Mouse (Mus musculus): Measurements from ENCODE around the gene Ccr1. TPM values are rescaled to one million over a fixed set of nuclear protein-coding genes. Genes with fewer than 3 reads are reported as not detected.

Gene Ccr1
- polyA plus RNA-seq (2012; rRNA removed): 0.06 and 0.16 TPM in 2 replicates

GRCm38 (mm10) chr9:123968290-123968912 lies at the start of gene Ccr1:
TSS of gene Ccr1 (minus strand) at chr9:123968692.
- no peak for TF ChIP-seq POLR2A (IDR thresholded peaks at IDR 0.05; ENCODE audit: control insufficient read depth, low read depth, low read length)
- no peak for TF ChIP-seq CTCF (IDR thresholded peaks at IDR 0.05; ENCODE audit: control insufficient read depth, insufficient read depth, insufficient replicate concordance, low read depth, low read length)
- Histone ChIP-seq H3K27me3 (ENCODE audit: control insufficient read depth, insufficient read depth, low read length) (no peaks in the 10 kb centered on the region), H3K27ac (ENCODE audit: control insufficient read depth, insufficient read depth, low read depth, low read length) (no peak within 1 kb of the TSS), H3K4me1 (ENCODE audit: control insufficient read depth, insufficient read depth, low read length) (no peaks in the 10 kb centered on the region), H3K36me3 (ENCODE audit: control insufficient read depth, insufficient read depth, low read length) (no peaks in the 10 kb centered on the region), H3K4me3 (ENCODE audit: control insufficient read depth, low read depth, low read length) (no peak within 1 kb of the TSS)

DNA sequence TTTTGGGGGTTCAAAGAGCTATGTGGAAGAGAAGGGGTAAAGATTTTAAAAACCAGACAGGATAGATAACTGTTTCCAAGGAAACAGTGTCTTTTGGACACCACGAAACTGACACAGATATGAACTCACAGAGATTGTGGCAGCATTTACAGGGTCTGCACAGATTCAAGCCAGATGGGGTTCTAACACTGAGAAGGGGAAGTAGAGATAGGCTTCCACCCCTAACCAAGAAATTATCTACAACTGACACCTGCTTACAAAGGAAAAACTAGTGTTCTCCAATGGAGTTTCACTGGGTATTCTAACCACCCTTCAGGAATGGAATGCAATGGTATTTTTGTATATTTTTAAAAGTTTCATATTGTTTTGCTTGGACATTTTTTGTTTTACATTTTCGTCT lies 47.6 kb upstream of the Ccr1 start:
- H3K4me3 ChIP-seq (ENCODE audit: control insufficient read depth, low read depth, low read length): no peak overlapping the region
- H3K36me3 ChIP-seq (ENCODE audit: control insufficient read depth, insufficient read depth, low read length): no peaks in the 10 kb centered on the region
- no peak overlapping the region for H3K27ac ChIP-seq (ENCODE audit: control insufficient read depth, insufficient read depth, low read depth, low read length)
- TF ChIP-seq POLR2A (IDR thresholded peaks at IDR 0.05; ENCODE audit: control insufficient read depth, low read depth, low read length): no peak
- TF ChIP-seq CTCF (IDR thresholded peaks at IDR 0.05; ENCODE audit: control insufficient read depth, insufficient read depth, insufficient replicate concordance, low read depth, low read length): no peak
- H3K27me3 ChIP-seq (ENCODE audit: control insufficient read depth, insufficient read depth, low read length): no peaks in the 10 kb centered on the region
- H3K4me1 ChIP-seq (ENCODE audit: control insufficient read depth, insufficient read depth, low read length): no peaks in the 10 kb centered on the region

DNA sequence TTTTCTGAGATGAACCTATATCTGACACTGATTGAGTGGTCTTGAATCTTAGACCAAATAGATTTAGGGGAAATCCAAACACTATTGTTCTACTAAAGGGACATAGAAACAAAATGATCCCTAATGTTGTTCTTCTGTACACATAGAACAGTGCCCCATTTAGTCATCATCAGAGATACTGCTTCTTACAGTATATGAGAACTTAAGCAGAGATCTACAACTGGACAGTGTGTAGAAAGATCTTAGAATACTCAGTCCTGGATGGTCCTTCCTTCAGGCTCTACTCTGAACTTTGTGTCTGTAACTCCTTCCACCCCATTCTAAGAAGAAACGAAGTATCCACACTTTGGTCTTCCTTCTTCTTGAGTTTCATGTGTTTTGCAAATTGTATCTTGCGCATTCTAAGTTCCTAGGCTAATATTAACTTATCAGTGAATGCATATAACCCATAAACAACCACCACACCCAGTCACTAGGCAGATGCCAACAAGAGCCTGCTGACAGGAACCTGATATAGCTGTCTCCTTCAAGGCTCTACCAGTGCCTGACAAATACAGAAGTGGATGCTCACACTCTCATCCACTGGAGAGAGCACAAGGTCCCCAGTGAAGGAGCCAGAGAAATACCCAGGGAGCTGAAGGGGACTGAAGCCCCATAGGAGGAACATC lies 46.6 kb upstream of the Ccr1 start:
- Histone ChIP-seq H3K4me1 (ENCODE audit: control insufficient read depth, insufficient read depth, low read length) (no peaks in the 10 kb centered on the region), H3K27me3 (ENCODE audit: control insufficient read depth, insufficient read depth, low read length) (no peaks in the 10 kb centered on the region)
- no peak for TF ChIP-seq CTCF (IDR thresholded peaks at IDR 0.05; ENCODE audit: control insufficient read depth, insufficient read depth, insufficient replicate concordance, low read depth, low read length)
- TF ChIP-seq POLR2A (IDR thresholded peaks at IDR 0.05; ENCODE audit: control insufficient read depth, low read depth, low read length): no peak

DNA sequence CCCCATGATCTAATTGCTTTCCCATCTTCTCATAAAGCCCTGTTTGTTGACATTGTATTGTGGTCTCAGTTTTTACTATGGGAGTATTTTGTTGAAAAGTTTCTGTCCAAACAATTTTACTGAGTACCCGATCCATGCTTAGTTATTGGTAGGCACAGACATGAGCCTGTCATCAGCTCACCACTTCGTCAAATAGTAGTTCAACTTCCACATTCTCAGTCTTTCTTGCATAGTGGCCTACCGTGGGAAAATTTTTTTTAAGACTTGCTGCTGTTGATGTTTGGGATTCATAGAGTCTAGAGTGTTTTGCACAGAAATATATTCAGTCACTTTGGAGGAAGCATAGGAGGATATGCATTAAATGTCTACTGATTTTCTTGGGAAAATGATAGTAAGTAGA lies 44.8 kb upstream of the Ccr1 start:
- TF ChIP-seq POLR2A (IDR thresholded peaks at IDR 0.05; ENCODE audit: control insufficient read depth, low read depth, low read length) (no peak), CTCF (IDR thresholded peaks at IDR 0.05; ENCODE audit: control insufficient read depth, insufficient read depth, insufficient replicate concordance, low read depth, low read length) (no peak)
- H3K4me3 ChIP-seq (ENCODE audit: control insufficient read depth, low read depth, low read length): no peak overlapping the region
- no peak overlapping the region for H3K27ac ChIP-seq (ENCODE audit: control insufficient read depth, insufficient read depth, low read depth, low read length)
- H3K4me1 ChIP-seq (ENCODE audit: control insufficient read depth, insufficient read depth, low read length): no peaks in the 10 kb centered on the region
- H3K27me3 ChIP-seq (ENCODE audit: control insufficient read depth, insufficient read depth, low read length): no peaks in the 10 kb centered on the region
- H3K36me3 ChIP-seq (ENCODE audit: control insufficient read depth, insufficient read depth, low read length): no peaks in the 10 kb centered on the region

More for the DNA sequence above, 46.6 kb upstream of the Ccr1 start:
- Histone ChIP-seq H3K4me3 (ENCODE audit: control insufficient read depth, low read depth, low read length) (no peak overlapping the region), H3K36me3 (ENCODE audit: control insufficient read depth, insufficient read depth, low read length) (no peaks in the 10 kb centered on the region), H3K27ac (ENCODE audit: control insufficient read depth, insufficient read depth, low read depth, low read length) (no peak overlapping the region)

- no peaks in the 10 kb centered on the region for H3K36me3 ChIP-seq (ENCODE audit: control insufficient read depth, insufficient read depth, low read length)
- TF ChIP-seq POLR2A (IDR thresholded peaks at IDR 0.05; ENCODE audit: control insufficient read depth, low read depth, low read length): no peak
- TF ChIP-seq CTCF (IDR thresholded peaks at IDR 0.05; ENCODE audit: control insufficient read depth, insufficient read depth, insufficient replicate concordance, low read depth, low read length): no peak
- H3K27ac ChIP-seq (ENCODE audit: control insufficient read depth, insufficient read depth, low read depth, low read length): no peak overlapping the region
- H3K4me1 ChIP-seq (ENCODE audit: control insufficient read depth, insufficient read depth, low read length): no peaks in the 10 kb centered on the region
- no peak overlapping the region for H3K4me3 ChIP-seq (ENCODE audit: control insufficient read depth, low read depth, low read length)
- H3K27me3 ChIP-seq (ENCODE audit: control insufficient read depth, insufficient read depth, low read length): no peaks in the 10 kb centered on the region
Measured at GRCm38 (mm10) chr9:124012691-124013090, 44.2 kb upstream of the Ccr1 start.

GRCm38 (mm10) chr9:123999784-124000183 lies 31.3 kb upstream of the Ccr1 start:
- Histone ChIP-seq H3K4me1 (ENCODE audit: control insufficient read depth, insufficient read depth, low read length) (no peaks in the 10 kb centered on the region), H3K27ac (ENCODE audit: control insufficient read depth, insufficient read depth, low read depth, low read length) (no peak overlapping the region), H3K36me3 (ENCODE audit: control insufficient read depth, insufficient read depth, low read length) (no peaks in the 10 kb centered on the region), H3K4me3 (ENCODE audit: control insufficient read depth, low read depth, low read length) (no peak overlapping the region), H3K27me3 (ENCODE audit: control insufficient read depth, insufficient read depth, low read length) (no peaks in the 10 kb centered on the region)
- TF ChIP-seq POLR2A (IDR thresholded peaks at IDR 0.05; ENCODE audit: control insufficient read depth, low read depth, low read length) (no peak), CTCF (IDR thresholded peaks at IDR 0.05; ENCODE audit: control insufficient read depth, insufficient read depth, insufficient replicate concordance, low read depth, low read length) (no peak)

DNA sequence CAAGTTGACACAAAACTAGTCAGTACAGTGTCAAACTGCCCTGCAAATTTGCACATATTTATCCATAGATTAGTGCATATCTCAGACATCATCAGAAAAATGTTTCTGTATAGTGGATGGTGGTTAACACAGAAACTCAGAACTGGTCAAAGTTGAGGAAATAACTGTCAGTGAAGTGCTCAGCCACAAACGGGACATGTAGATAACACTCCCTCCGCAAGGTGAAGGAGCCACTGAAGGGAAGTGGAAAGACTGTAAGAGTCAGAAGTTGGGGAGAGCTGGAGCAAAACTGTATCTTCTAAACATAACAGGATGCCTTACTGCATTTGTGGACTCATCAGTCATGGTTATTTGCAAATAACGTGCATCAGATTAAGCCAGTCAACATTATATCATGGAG lies 29.2 kb upstream of the Ccr1 start:
- TF ChIP-seq POLR2A (IDR thresholded peaks at IDR 0.05; ENCODE audit: control insufficient read depth, low read depth, low read length) (no peak), CTCF (IDR thresholded peaks at IDR 0.05; ENCODE audit: control insufficient read depth, insufficient read depth, insufficient replicate concordance, low read depth, low read length) (no peak)
- Histone ChIP-seq H3K27ac (ENCODE audit: control insufficient read depth, insufficient read depth, low read depth, low read length) (no peak overlapping the region), H3K27me3 (ENCODE audit: control insufficient read depth, insufficient read depth, low read length) (no peaks in the 10 kb centered on the region), H3K4me1 (ENCODE audit: control insufficient read depth, insufficient read depth, low read length) (no peaks in the 10 kb centered on the region), H3K4me3 (ENCODE audit: control insufficient read depth, low read depth, low read length) (no peak overlapping the region), H3K36me3 (ENCODE audit: control insufficient read depth, insufficient read depth, low read length) (no peaks in the 10 kb centered on the region)

Measured in testis, adult 2 months (tissue).